14 mouse cellular contexts compared by ENCODE assay signal in genomic region chr10:68377479-68377878, GRCm38 (mm10).
"Had no signal": no experiment of that assay in that cellular context is flagged by ENCODE, and none has a peak within 500 bp of the region (broad histone marks: within the 10 kb centered on the region; RNA-seq: fewer than 3 reads in every experiment).

No protein-coding gene starts in this region.

- H3K36me3 ChIP-seq: limb, embryonic 12.5 days; limb, embryonic 15.5 days; midbrain, embryonic 10.5 days; midbrain, embryonic 13.5 days had no signal

- H3K4me1 ChIP-seq: limb, embryonic 12.5 days; limb, embryonic 15.5 days; megakaryocyte, embryonic 14.5 days; midbrain, embryonic 10.5 days; midbrain, embryonic 13.5 days had no signal

- H3K27me3 ChIP-seq: limb, embryonic 12.5 days; limb, embryonic 15.5 days; midbrain, embryonic 13.5 days had no signal

- H3K27ac ChIP-seq: limb, embryonic 12.5 days; limb, embryonic 15.5 days; liver, embryonic 14.5 days; midbrain, embryonic 10.5 days; midbrain, embryonic 13.5 days had no signal

- DNase-seq: kidney, adult 9 months; kidney, postnatal 14 days; kidney, postnatal 4 days; left cerebral cortex, postnatal 4 days; liver, postnatal 0 days; lung, embryonic 14.5 days; thymus, postnatal 25 days had no signal

- H3K4me2 ChIP-seq: limb, embryonic 12.5 days; limb, embryonic 15.5 days; liver, embryonic 11.5 days; lung, embryonic 14.5 days; midbrain, embryonic 13.5 days had no signal

- H3K4me3 ChIP-seq: limb, embryonic 12.5 days; limb, embryonic 15.5 days; megakaryocyte, embryonic 14.5 days; midbrain, embryonic 10.5 days; midbrain, embryonic 13.5 days had no signal
